Mouse (Mus musculus) stomach, postnatal 0 days (tissue): ENCODE data around the gene Hjurp.

Source experiments
- CTCF ChIP-seq: IDR thresholded peaks from 2 replicates; pipeline ENCODE4 v1.5.1; 2016; ENCODE audit warnings: antibody characterized with exemption, low read depth, mild to moderate bottlenecking, moderate library complexity
- EP300 ChIP-seq: optimal IDR thresholded peaks from 2 replicates; pipeline ENCODE3; 2016; ENCODE audit warnings: antibody characterized with exemption

GRCm38 (mm10) chr1:88243861-88244260, 33.6 kb downstream of the Hjurp start:
- TF ChIP-seq EP300, result no peak
- no peak for TF ChIP-seq CTCF
